Mouse (Mus musculus): Measurements from ENCODE around the gene Kcna6.

DNA sequence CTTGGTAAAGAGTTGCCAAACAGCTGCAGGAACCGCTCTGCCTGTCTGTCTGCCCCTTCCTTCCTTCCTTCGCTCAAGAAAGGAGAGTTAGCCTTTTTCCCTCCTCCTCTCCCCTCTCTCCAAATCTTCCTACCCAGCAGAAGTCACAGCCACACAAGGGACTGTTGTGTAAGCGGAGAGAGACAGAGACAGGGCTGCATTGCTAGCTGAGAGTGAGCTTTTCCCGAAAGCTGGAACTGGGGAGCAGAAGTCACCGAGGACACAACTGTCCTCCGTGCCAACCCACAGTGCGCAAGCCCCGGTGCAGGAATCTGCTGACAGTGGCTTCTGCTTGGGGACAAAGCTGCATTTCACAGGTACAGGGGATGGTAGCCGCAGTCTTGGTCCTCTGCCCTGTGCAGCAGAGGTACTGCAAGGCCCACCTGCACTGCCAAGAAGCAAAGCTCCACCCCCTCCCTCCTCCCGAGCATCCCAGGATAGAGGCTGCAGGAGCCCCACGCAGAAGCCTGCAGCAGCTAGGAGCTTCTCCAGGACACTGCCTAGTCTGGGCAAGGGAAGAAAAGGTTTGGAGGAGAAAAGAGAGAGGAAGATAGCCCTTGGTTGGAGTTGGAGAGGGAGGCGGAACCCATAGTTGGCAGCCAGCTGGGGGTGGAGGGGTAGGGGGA is 21.9 kb downstream of the Kcna6 start:
- TF ChIP-seq GATA1 (IDR thresholded peaks at IDR 0.05; ENCODE audit: borderline replicate concordance, low read length) (no peak), FLI1 (IDR thresholded peaks at IDR 0.05; ENCODE audit: low read length) (no peak)

Data from megakaryocyte, embryonic 14.5 days (primary cell).